Mouse (Mus musculus): ENCODE measurements around the gene St6galnac3. TPM values are rescaled to one million over a fixed set of nuclear protein-coding genes. Genes with fewer than 3 reads are reported as not detected.
"Not testable (repeated sequence)": the region's sequence is repeated elsewhere in the genome, so short reads cannot be mapped to it uniquely, and the experiment has no call there.

St6galnac3 gene
- total RNA-seq, 2 experiments from 2014 or later, result 25.6 to 29.0 TPM

DNA sequence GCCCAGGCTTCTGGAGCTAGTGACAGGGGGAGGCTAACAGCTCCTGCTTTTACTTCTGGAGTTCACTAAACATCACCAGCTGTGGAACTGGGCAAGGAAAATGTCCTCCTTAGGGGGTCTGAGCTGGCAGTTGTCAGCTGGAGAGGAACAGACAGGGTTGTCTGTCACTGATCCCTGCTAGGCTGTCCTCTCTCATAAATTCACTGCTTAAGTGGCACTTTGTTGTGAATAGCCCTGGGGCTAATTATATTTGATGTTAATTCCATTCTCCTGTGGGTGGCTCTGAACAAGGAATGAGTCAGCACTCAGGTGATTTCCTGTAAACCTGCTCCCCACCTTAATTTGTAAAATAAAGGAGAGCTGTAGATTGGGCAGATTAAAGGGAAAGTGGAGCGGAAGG is 333.5 kb downstream of the St6galnac3 start:
- not testable (repeated sequence) for DNase-seq (ENCODE audit: extremely low spot score in 1 of 2, low spot score in 1 of 2)

DNA sequence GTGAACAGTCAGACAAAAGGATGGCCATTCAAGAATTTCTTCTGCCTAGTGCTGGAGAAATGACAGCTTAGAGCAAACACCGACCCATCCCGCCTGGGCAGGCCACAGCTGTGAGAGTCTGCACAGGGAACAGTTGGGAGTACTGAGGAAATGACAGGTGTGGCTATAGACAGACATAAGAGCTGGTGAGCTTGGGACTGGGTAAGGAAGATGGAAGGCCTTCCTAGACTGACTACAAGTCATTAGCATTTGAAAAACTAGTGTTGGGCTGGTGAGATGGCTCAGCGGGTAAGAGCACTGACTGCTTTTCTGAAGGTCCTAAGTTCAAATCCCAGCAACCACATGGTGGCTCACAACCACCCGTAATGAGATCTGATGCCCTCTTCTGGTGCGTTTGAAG is 340.3 kb downstream of the St6galnac3 start:
- DNase-seq (ENCODE audit: extremely low spot score in 1 of 2, low spot score in 1 of 2), result not testable (repeated sequence)

DNA sequence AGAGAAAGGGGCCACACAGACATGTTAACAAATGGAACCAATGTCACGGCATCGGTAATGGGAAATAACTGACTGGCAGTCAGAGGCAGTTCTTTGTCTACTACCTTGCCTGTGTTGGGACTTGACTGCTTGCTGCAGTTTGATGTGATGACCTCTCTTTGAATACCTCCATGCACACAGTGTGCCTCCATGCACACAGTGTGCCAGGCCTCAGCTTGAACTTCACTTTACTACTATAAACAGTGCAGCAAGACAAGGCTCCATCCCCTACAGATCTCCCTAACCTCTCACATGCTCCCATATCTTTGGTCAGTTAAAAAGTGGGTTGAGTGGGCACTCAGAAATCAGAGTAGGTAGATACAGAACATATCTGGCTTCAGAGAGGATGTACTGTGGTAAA is 341.3 kb downstream of the St6galnac3 start:
- no peak for DNase-seq (ENCODE audit: extremely low spot score in 1 of 2, low spot score in 1 of 2)

DNA sequence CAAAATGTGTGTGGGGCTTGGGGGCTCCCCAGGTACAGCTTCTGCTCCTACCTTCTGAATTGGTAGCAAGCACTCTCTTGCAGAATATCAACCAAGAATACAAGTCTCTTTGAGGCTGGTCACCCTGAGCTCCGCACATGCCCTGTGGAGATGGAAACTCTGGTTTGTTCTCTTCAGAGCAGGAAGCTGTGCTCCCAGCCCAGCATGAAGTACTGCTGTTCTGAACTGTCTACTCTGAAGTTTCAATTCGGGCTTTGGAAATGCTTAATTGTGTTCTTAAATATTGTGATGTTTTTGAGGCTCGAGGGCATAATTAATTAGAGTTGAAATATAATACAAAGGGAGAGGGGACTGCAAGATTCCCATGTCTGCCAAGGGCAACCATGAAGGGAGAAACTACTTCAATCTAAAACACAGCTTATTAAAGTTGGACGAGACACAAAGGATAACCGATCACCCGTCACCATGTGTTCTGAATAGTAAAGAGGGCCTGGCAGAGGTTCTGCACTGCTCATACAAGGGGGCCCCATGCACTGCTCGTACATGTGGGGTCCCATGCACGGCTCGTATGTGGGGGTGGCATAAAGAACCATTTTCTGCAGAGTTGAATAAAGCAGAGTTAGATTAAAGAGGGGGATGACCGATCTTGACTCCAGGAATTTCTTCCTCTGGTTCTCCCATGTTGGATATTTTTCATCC is 359.8 kb downstream of the St6galnac3 start:
- DNase-seq (ENCODE audit: extremely low spot score in 1 of 2, low spot score in 1 of 2), result no peak

DNA sequence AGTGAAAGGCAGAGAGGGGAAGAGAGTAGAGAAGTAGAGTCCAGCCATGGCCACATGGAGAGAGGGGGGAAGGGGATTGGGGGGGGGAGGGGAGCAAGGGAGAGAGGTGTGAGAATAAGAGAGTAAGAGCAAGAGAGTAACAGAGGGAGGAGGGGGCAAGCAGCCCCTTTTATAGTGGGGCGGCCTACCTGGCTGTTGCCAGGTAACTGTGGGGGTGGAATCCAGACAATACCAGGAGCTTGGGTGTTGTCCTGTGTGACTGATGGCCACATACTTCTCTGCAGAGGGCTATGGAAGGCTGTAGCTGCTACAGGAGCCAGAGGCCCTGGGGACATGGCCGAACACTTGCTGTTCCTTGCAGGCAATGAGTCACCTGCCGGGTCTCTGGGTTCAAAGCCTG is 360.6 kb downstream of the St6galnac3 start:
- DNase-seq (ENCODE audit: extremely low spot score in 1 of 2, low spot score in 1 of 2), result no peak

DNA sequence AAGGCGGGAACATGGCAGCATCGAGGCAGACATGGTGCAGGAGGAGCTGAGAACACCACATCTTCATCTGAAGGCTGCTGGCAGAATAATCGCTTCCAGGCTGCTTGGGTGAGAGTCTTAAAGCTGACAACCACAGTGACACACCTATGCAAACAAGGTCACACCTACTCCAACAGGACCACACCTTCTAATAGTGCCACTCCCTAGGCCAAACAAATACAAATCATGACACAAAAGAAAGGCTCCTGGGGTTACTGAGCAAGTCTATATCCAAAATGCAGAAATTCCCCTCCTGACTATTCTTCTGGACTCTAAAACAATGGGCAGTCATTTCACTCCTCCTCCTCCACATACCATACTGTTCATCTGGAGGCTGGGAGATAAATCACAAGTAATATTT is 365.0 kb downstream of the St6galnac3 start:
- DNase-seq (ENCODE audit: extremely low spot score in 1 of 2, low spot score in 1 of 2), result no peak

DNA sequence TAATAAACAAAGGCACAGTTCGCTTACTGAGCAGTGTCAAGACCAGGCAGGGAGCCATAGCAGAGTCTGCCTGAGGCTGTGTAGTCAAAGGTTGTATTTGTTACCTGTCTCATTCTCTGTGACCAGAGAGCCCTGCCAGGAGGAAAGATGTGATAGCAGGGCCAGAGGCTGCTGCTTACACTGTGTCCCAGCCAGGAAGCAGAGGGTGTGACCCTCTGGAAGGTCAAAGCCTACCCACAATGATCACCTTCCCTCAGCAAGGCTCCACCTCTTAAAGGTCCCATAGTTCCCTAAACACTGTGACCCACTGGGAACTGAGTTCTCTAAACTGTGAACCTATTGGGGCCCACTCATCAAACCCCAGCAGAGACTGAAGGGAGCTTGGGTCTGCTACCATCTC is 368.9 kb downstream of the St6galnac3 start:
- no peak for DNase-seq (ENCODE audit: extremely low spot score in 1 of 2, low spot score in 1 of 2)

DNA sequence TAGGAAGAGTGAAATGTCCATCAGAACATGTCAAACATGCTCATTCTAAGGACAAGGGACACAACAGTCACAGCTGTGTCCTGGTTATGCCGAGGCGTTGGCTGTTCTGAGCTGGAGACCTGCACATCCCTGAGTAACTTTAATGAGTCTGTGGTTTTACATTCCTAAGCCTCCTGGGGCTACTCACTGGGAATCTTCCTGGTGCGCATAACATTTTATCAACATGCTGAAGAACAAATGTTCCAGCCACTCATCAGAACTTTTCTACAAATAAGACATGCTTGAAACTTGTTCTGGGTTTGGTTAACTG is 370.0 kb downstream of the St6galnac3 start:
- DNase-seq (ENCODE audit: extremely low spot score in 1 of 2, low spot score in 1 of 2), result no peak

DNA sequence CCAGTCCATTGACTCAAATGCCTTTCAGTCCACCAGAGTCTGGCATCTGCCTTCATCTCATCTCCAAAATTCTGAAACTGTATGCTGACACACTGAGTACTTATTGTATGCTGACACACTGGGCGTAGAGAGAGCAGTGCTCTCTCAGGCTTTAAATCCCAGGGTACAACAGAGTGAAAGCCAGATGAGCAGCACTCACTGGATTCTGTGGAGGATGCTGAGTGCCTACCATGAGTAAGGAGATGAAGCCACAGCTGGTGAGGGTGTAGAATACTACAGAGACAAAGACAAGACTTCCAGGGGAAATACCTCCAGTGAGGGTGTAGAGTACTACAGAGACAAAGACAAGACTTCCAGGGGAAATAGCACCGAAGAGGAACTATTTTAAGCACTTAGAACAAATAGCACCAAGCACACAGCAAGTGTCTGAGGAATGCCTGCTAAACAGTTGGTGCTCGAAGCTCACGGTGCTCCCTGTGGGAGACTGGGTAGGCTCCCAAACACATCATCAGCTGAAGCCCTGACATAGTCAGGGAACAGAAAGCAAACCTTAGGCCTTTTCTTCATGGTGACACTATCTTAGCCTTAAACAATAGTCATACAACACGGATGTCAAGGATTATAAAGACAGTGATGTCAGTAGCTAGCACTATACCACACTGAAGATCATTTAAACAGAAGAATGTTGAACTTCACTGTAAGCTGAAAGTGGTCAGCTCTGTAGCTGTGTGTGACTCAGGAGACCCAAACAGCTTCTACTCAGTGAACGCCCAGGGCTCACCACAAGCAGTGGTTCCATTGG is 370.6 kb downstream of the St6galnac3 start:
- no peak for DNase-seq (ENCODE audit: extremely low spot score in 1 of 2, low spot score in 1 of 2)

DNA sequence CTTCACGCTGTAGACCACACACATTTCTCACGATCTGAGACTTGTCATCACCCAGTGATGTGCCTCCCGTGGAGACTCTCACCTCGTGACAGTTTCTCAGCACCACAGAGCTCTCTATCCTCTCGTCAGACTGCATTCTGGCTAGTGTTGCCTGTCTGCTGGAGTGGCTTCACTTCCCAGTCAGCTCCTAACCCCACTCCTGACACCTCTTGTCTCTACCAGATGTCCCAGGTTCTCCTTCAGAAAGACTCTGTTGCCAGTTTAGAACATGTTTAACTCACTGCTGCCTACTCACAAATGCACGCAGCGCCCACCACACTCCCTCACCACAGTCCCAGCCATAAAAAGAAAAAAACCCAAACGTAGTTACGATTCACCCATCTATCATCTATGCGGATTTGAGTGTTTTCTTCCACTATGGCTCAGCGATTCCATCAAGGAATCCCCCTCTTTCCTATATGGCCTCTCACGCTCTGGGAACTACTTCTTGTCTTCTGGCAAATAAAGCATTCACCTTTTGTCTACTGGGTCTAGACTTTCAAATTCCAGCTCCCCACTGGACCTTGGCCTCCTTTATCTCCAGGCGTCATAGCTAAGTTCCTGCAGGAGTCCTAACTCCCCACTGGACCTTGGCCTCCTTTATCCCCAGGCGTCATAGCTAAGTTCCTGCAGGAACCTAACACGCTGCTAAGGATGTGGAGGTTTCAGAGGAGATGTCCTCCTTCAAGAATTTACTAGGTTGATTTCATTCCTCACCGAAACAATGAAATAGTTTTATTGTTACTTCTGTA is 371.5 kb downstream of the St6galnac3 start:
- DNase-seq (ENCODE audit: extremely low spot score in 1 of 2, low spot score in 1 of 2), result no peak

DNA sequence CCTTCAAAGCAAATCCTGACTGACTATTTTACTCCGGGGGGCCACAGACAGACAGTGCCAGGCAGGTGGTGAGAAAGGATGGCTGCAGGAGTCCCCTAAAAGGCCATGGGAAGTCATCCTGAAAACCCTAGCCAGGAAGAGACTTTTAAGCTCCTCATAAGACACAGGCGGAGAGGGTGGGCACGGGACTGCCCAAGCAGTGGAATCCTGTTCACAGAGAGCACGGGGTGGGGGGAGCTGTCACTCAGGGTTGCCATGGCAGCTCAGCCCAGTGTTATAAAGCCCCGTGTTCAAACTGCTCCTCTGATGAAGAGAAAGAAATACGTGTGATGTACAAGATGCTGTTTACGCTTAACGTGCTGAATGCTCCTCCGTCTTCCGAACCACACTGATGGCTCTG is 375.0 kb downstream of the St6galnac3 start:
- no peak for DNase-seq (ENCODE audit: extremely low spot score in 1 of 2, low spot score in 1 of 2)

DNA sequence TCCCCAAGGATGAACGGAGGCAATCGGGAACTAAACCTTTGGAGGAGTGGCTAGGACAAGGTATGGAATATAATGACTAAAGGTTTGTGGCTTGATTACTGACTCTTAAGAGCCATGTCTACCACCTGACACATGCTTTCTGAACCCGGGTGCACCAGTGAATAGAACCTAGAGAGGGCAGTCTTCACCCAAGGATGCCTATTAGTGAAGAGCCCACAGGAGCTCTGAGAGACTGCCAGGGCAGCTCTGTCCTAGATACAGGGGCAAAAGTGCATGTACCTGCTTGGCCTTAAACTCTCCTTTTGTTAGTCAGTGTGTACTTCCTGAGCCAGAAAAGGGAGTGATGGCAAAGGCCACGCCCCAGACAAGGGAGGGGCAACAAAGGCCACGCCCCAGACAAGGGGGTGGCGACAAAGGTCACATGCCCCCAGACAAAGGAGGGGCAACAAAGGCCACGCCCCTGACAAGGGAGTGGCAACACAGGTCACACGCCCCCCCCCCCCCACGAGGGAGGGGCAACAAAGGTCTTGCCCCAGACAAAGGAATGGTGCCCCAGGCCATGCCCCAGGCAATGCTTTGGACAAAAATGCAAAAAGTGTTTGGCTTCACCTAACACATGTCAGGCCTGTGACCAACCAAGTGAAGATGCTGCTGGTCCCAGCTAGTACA is 376.0 kb downstream of the St6galnac3 start:
- no peak for DNase-seq (ENCODE audit: extremely low spot score in 1 of 2, low spot score in 1 of 2)

DNA sequence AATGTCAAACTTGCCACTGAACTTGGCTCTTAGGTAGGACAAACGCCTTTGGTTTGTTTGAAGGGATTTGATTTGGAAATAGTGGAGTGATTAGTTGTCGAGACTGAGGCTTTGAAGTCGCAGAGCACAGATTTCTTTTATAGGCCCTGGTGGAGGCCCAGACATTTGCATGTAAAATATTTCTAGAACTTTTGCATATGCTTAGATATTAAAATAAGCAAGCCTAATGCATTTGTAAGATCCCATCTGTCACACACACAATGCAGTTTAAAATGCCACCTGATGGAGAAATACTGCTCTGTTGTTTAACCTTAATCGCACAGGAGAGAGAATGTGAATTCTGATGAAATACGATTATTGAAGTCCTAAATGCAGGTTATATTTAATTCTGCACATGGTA is 380.0 kb downstream of the St6galnac3 start:
- DNase-seq (ENCODE audit: extremely low spot score in 1 of 2, low spot score in 1 of 2), result no peak

DNA sequence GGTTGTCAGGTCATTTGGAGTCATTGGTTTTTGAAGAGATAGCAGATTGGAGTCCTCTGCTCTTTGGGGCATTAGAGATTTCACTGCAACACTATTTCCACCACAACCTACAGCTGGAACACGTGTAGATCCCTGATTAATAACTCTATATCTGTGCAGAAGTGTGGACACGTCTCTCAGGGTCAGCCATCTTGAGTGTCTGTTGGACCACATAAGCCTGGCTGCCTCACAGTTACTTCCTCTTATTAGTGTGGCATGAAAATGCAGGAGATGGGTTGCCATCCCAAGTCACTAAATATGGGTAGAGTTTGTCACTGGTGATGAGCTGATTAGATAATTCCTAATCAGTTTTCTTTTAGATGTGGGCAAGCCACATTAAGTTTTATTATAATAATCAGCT is 385.0 kb downstream of the St6galnac3 start:
- no peak for DNase-seq (ENCODE audit: extremely low spot score in 1 of 2, low spot score in 1 of 2)

DNA sequence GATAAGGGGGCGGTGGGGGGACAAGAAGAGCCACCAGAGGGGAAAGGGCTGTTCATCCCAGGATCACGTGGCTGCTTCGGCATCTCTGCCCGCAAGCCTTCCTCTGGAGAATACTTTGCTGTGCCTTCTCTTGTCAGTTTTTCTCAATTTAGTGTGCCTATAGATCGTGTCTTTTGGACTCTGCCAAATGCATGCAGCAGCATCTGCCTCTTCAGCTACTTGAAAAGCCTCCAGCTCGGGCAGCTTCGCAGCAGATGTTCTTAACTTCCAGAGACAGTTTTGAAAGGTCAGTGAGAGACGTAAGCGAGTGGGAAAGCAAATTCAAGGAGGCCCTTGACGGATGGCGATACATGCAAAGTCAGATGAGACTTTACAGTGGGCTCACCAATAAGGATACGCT is 385.9 kb downstream of the St6galnac3 start:
- no peak for DNase-seq (ENCODE audit: extremely low spot score in 1 of 2, low spot score in 1 of 2)

DNA sequence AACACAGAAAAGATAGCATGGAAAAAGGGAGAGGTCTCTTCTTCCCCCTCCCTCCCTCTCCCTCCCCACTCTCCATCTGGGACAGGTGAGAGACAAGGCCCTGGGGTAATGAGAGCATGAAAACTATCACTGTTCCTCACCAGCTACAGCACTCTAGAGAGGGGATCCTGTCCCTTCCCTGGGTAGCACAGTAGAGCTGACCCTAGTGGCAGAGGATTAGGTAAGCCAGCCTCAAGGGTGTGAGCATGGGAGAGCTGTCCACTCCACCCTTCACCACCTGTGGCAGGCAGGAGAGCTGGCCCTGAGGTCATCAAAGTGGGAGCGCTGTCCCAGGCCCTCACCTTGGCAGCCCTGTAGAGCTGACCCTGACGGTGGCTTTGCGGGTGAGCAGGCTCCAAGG is 387.2 kb downstream of the St6galnac3 start:
- DNase-seq (ENCODE audit: extremely low spot score in 1 of 2, low spot score in 1 of 2), result no peak

DNA sequence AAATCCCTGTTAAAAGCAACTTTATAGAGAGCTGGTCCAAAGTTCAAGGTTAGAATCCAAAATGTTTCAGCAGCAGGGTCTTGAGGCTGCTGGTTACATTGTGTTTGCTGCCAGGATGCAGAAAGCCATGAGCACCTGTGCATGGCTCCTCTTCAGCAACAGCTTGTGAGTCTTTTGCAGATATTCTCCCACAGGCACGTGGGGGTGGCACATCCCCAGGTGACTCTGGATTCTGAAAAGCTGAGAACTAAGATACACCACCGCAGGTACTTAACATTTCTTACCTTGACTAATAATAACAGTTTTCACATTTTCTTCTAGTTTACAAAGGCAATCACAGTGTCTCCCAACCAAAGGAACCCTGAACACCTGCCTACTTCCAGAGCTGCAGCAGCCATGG is 387.8 kb downstream of the St6galnac3 start:
- DNase-seq (ENCODE audit: extremely low spot score in 1 of 2, low spot score in 1 of 2), result no peak

DNA sequence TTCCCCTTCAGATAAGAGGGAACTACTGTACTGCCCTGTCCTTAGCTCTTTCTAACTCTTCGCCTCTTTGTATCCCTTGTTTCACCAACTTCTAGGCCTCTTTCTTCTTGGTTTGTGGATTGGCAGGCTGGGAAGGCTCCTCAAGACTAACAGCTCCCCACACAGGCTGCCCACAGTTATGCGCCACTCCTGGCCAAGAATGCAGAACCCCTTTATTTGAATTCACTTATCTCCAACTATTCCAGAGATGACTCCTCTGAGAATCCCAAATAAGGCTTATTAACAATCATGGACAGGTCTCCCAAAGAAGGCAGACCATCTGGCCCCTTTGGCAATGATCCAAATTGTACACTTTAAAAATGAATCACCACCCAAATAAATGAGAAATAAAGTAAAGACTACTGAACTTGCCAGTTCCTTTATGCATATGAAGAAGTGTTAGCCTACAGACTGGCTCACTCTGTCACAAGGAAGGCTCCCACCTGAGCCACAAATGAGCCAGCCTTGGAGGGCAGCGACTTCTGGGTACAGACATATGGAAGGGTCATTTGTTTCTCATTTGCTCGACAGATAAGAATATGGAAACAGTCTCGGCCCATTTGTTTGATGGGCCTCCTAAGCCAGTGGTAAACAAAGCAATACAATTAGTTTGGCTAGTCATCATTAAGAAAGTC is 390.7 kb downstream of the St6galnac3 start:
- DNase-seq (ENCODE audit: extremely low spot score in 1 of 2, low spot score in 1 of 2), result no peak

DNA sequence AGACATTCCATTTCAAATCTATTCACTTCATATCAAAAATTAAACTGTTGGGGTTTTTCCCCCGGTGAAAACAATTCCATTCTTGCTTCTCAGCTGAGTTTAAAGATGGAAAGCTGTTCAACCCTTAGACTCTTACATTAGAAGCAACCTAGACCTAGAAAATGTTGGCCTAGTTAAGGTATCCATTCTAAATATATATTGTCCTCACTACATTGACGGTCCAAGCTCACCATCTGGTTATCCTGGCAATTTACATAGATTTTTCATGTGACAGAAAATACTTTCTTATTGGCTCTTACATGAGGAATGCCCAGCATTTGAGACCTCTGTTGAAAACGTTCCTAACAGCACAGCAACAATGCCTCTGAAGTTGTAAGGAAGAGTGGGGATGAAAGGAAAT is 400.7 kb downstream of the St6galnac3 start:
- no peak for DNase-seq (ENCODE audit: extremely low spot score in 1 of 2, low spot score in 1 of 2)

DNA sequence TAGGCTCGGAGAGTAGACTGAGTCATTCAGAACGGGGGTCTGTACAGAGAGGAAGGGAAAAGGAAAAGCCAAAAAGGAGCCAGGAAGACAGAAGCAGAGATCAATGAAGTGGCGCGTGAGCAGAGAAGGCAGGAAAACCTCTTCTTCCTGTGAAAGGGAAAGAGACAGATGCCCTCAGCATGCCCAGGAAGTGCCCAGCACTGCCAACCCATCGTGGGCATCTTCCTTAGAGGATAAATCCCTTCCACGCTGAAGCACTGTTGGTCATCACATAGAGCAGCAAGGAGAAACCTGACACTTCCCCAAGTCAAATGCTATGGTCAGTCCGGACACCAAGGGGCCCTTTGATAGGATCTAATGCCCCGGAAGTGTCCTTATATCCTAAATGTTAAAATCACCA is 401.5 kb downstream of the St6galnac3 start:
- DNase-seq (ENCODE audit: extremely low spot score in 1 of 2, low spot score in 1 of 2), result no peak

All from layer of hippocampus, postnatal 25 days (tissue).